Mouse (Mus musculus) Patski (cell line): Measurements from ENCODE around the gene Slc25a12. TPM values are rescaled to one million over a fixed set of nuclear protein-coding genes. Genes with fewer than 3 reads are reported as not detected.

Experiments
- ATAC-seq: fragments of 100-300 bp; one replicate; pipeline ENCODE4 v1.8.0; 2021
- CTCF ChIA-PET: fragments of 350-600 bp; sonication (Branson Sonifier 250); formaldehyde crosslinking; loops from one replicate; lab custom pipeline; 2022; ENCODE audit warnings: inconsistent platforms; lab: Charles Lee
- POLR2A ChIA-PET: fragments of 350-600 bp; sonication (Branson Sonifier 250); formaldehyde crosslinking; loops from one replicate; lab custom pipeline; 2022; ENCODE audit warnings: antibody characterized with exemption, inconsistent platforms; lab: Charles Lee
- DNase-seq: peaks from one replicate; pipeline ENCODE4 v3.0.0-alpha.2; 2011; ENCODE audit warnings: low read depth, low spot score
- H3K27me3 ChIP-seq: fragments of 371-371 bp; one replicate; pipeline ENCODE4 v1.5.1; 2021
- CTCF ChIP-seq: fragments of 100-300 bp; IDR thresholded peaks from one replicate; pipeline ENCODE4 v1.5.1; 2021
- in situ Hi-C: fragments of 300-500 bp; cut with MboI; formaldehyde crosslinking; loops from 3 replicates; pipeline ENCODE4 v1.11.1; 2018; ENCODE audit warnings: low pct_unique_long_range_greater_than_20kb, mixed read lengths
- polyA plus RNA-seq: library from polyadenylated mRNA; unstranded; gene quantifications from one replicate; pipeline ENCODE4 v1.2.3, GENCODE M21; 2021

The Slc25a12 gene
- polyA plus RNA-seq, 1 experiment from 2014 or later = 78.1 TPM

DNA sequence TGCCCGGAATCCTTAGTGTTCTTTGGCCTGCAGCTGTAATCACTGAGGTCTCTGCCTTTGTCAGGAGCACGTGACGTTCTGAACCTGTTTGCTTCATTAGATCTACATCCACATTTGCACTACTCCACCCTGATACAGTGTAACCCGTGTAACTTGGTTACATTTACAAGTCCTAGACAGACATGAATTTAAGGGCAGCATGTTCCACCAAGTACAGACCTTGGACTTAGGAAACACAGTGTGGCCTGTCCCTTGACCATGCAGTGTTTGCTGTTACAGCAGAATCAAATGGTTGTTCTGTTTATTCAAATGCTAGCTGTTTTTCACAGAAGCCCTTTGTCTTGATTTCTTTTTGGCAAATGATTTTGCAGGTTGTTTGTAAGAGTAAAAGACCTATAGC, 112.7 kb downstream of the Slc25a12 start:
- CTCF ChIA-PET = interaction anchor here (1.8 kb wide), 1 partner anchor 11 kb away, joined by 10 read pairs; no protein-coding TSS in a partner anchor

GRCm38 (mm10) chr2:71250841-71251240, 116.7 kb downstream of the Slc25a12 start:
- ATAC-seq = no peak
- in situ Hi-C loops = no loop called here
- no peak for DNase-seq
- H3K27me3 ChIP-seq = no peaks in the 10 kb centered on the region
- ChIA-PET CTCF (interaction anchor here (1.2 to 2.0 kb wide), 4 partner anchors 9 to 98 kb away, joined by 3 to 6 read pairs (median 5); no protein-coding TSS in a partner anchor), POLR2A (no interaction called here)
- TF ChIP-seq CTCF = peak; percentile 26

More for the DNA sequence above, 112.7 kb downstream of the Slc25a12 start:
- in situ Hi-C loops = no loop called here
- ATAC-seq = no peak
- POLR2A ChIA-PET = no interaction called here
- no peak for TF ChIP-seq CTCF
- no peak for DNase-seq
- no peaks in the 10 kb centered on the region for H3K27me3 ChIP-seq

DNA sequence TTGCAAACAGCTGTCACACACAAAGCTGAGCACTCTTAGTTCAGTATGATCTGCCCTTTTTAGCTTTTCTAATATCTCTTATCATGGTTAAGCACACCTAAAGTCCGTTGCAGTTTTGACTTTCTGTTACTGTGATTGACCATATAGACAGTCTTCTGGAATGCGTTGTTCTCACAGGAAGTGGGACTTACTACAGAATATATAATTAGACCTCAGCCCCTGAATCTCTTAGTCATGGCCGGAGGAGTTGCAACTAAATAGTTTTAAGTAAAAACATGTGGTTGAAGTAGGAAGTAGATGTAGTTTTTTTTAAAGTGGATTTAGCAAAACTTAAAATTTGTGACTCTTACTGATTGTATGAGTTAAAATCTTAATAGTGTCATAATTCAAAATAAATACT, 119.5 kb downstream of the Slc25a12 start:
- CTCF ChIA-PET = interaction anchor here (0.8 to 1.5 kb wide), 2 partner anchors 10 to 13 kb away, joined by 3 read pairs; no protein-coding TSS in a partner anchor
- no peak for DNase-seq
- no peaks in the 10 kb centered on the region for H3K27me3 ChIP-seq
- POLR2A ChIA-PET = no interaction called here
- in situ Hi-C loops = no loop called here
- no peak for TF ChIP-seq CTCF
- no peak for ATAC-seq

DNA sequence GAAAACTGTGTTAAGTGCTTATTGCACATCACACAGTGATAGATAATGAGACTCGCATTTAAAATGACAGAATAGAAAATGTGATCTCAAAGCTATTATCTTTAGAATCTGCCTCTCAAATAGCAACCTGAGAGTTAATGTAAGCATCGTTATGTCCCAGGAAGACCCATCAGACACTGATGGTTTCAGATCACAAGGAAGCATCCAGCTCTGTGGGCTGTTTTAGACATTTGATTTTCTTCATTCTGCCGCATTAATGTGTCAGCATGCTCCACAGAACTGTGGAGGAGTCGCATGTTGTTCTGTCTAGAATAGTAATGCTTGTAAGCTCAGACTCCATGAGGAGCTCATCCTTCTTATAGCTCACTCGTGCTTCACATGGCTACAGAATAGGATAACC, 121.5 kb downstream of the Slc25a12 start:
- ChIA-PET CTCF (interaction anchor here (1.0 to 1.6 kb wide), 4 partner anchors 14 to 567 kb away, joined by 3 to 5 read pairs (median 3); no protein-coding TSS in a partner anchor), POLR2A (interaction anchor here (0.8 kb wide), 1 partner anchor 29 kb away, joined by 3 read pairs; no protein-coding TSS in a partner anchor)
- DNase-seq (no peak), ATAC-seq (no peak)
- in situ Hi-C loops = no loop called here
- TF ChIP-seq CTCF = no peak
- no peaks in the 10 kb centered on the region for H3K27me3 ChIP-seq

- POLR2A ChIA-PET = interaction anchor here (0.8 kb wide), 1 partner anchor 29 kb away, joined by 3 read pairs; no protein-coding TSS in a partner anchor
- in situ Hi-C loops = no loop called here
- ATAC-seq = no peak
- no peak for TF ChIP-seq CTCF
- no peak for DNase-seq
- CTCF ChIA-PET = interaction anchor here (1.2 to 3.2 kb wide), 4 partner anchors 10 to 90 kb away, joined by 3 to 10 read pairs (median 4); no protein-coding TSS in a partner anchor
- no peaks in the 10 kb centered on the region for H3K27me3 ChIP-seq
Observed at GRCm38 (mm10) chr2:71245416-71245815, 122.1 kb downstream of the Slc25a12 start.

GRCm38 (mm10) chr2:71244807-71245206, 122.7 kb downstream of the Slc25a12 start:
- DNase-seq = no peak
- POLR2A ChIA-PET = no interaction called here
- in situ Hi-C loops = no loop called here
- no peaks in the 10 kb centered on the region for H3K27me3 ChIP-seq
- no peak for ATAC-seq
- CTCF ChIA-PET = interaction anchor here (1.5 to 3.2 kb wide), 2 partner anchors 11 to 89 kb away, joined by 3 to 10 read pairs; no protein-coding TSS in a partner anchor
- no peak for TF ChIP-seq CTCF

DNA sequence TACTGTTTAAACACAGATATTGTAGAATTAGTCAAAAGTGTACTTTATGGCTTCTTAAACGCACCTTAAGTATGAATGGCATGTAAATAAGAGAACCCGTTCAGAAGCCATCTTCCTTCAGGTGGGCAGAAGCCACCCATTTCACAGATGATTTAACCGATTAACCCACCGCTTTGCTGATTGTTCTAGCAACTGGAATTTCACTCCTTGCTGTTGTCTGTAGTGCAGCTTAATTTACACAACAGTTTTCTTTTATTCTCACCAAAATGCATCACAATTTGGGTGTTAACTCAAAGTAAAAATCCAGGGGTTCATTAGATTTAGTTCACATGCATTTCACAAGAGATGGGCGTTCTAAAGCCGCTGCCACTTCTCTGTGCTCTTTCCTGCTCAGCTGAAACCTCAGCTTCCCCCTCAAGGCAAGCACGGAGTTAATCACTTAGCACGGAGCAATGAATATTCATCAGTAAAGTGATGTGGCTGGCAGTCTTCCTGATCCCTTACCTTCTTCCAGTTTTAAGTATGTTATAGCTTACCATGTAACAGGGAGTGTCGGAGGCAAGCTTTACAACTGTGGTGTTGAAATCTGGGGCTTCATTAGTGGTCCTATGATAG, 124.4 kb downstream of the Slc25a12 start:
- CTCF ChIA-PET = interaction anchor here (1.0 to 3.2 kb wide), 2 partner anchors 12 to 13 kb away, joined by 3 to 10 read pairs; no protein-coding TSS in a partner anchor
- DNase-seq (no peak), ATAC-seq (no peak)
- no peaks in the 10 kb centered on the region for H3K27me3 ChIP-seq
- in situ Hi-C loops = no loop called here
- POLR2A ChIA-PET = no interaction called here
- no peak for TF ChIP-seq CTCF

DNA sequence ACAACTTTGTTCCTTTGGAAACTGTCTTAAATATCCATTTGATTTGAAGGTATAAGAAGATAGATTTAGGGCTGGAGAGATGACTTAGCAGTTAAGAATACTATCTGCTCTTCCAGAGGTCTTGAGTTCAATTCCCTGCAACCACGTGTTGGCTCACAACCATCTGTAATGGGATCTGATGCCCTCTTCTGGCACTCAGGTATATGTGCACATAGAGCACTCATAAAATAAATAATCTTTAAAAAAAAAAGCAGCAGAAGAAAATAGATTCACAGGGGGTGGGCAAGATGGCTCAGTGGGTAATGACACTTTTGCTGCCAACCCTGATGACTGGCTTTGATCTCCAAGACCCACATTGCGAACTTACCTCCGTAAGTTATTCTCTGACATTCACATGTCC, 125.4 kb downstream of the Slc25a12 start:
- ChIA-PET CTCF (no interaction called here), POLR2A (no interaction called here)
- peak; percentile 47 for TF ChIP-seq CTCF
- ATAC-seq (no peak), DNase-seq (no peak)
- no peaks in the 10 kb centered on the region for H3K27me3 ChIP-seq
- in situ Hi-C loops = no loop called here

DNA sequence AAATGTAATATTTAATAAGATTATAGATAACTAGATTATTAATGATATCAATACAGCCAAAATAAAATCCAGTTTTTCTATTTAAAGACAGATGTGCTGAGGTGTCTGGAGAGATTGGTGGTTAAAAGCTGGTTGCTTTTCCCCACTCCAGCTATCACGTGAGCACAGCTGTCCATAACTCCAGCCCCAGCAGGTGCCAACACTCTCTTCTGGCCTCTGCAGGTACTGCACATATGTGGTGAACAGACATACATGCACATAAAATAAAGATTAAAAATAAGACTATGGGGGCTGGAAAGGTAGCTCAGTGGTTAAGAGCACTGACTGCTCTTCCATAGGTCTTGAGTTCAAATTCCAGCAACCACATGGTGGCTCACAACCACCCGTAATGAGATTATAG, 126.0 kb downstream of the Slc25a12 start:
- DNase-seq = no peak

DNA sequence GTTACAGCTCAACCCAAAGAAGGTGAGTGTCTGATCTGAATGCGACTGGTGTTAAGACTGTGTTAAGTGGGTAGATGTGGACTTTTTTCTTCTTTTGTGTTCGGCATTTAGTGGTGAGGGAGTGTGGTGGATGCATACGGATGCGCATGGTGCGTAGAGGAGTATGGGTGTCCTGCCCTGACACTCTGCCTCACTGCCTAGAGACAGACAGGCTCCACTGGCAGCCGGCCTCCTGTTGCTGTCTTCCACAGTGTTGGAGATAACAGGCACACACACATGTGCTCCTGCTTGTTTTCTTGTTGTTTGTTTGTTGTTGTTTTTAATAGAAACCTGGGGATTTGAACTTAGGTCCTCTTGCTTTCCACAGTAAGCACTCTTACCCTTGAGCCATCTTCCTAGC, 131.5 kb downstream of the Slc25a12 start:
- in situ Hi-C loops = no loop called here
- ATAC-seq = no peak
- DNase-seq = no peak
- POLR2A ChIA-PET = no interaction called here
- TF ChIP-seq CTCF = no peak
- CTCF ChIA-PET = no interaction called here
- no peaks in the 10 kb centered on the region for H3K27me3 ChIP-seq

More for the DNA sequence above, 126.0 kb downstream of the Slc25a12 start:
- TF ChIP-seq CTCF = no peak
- ChIA-PET POLR2A (no interaction called here), CTCF (interaction anchor here (1.7 kb wide), 1 partner anchor 20 kb away, joined by 5 read pairs; no protein-coding TSS in a partner anchor)
- in situ Hi-C loops = no loop called here
- no peaks in the 10 kb centered on the region for H3K27me3 ChIP-seq
- ATAC-seq = no peak

- CTCF ChIA-PET = no interaction called here
- no peak for DNase-seq
- in situ Hi-C loops = no loop called here
- no peak for ATAC-seq
- no peaks in the 10 kb centered on the region for H3K27me3 ChIP-seq
- TF ChIP-seq CTCF = no peak
- POLR2A ChIA-PET = no interaction called here
Observed at GRCm38 (mm10) chr2:71235420-71235819, 132.1 kb downstream of the Slc25a12 start.
